Mouse (Mus musculus) C2C12 (cell line): ENCODE results near the gene Tex48.

ENCODE experiments used
- CTCF ChIP-seq: IDR thresholded peaks from one replicate; pipeline ENCODE4 v1.5.1; 2011; ENCODE audit not compliant: control insufficient read depth, insufficient read depth, insufficient read length
- MAX ChIP-seq: IDR thresholded peaks from one replicate; pipeline ENCODE4 v1.6.1; 2011; ENCODE audit warnings: mild to moderate bottlenecking, control low read depth
- USF1 ChIP-seq: IDR thresholded peaks from one replicate; pipeline ENCODE4 v1.6.1; 2011; ENCODE audit warnings: low read depth, mild to moderate bottlenecking, control low read depth, moderate library complexity

- TF ChIP-seq CTCF (no peak), USF1 (no peak), MAX (no peak)
Measured at GRCm38 (mm10) chr4:63661857-63662256, 39.6 kb upstream of the Tex48 start.
